ENCODE assay signal across 17 mouse cellular contexts in the genomic region with DNA sequence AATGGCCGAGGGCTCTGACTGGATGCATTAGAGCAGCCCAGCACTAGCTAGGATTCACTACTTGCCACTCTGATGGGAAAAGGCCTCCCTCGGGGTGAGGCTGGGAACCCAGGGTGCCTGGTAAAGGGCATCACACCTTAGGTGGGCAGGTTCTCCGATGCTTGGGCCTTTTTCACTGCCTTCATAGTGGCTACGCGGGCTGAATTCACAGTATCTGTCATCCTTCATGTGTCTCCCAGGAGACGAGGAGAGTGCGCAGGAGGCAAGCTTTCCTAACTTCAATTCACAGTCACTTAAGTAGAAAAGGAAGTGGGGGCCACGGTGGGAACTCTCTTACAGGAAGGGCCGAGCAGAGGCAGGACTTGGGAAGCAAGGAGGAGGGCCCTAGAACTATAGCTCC. TPM values are rescaled to one million over a fixed set of nuclear protein-coding genes. Genes with fewer than 3 reads are reported as not detected.
DNase-seq lines count a peak whose midpoint lies in the region; ATAC-seq lines count a peak whose summit lies in the region.
"Had no signal": no experiment of that assay in that cellular context is flagged by ENCODE, and none has a peak within 500 bp of the region (broad histone marks: within the 10 kb centered on the region; RNA-seq: fewer than 3 reads in every experiment).

No protein-coding gene starts in this region.

- H3K27me3 ChIP-seq in kidney, embryonic 14.5 days (ENCODE audit: control insufficient read depth, insufficient read depth, low read length) = no peaks in the 10 kb centered on the region
- no peaks in the 10 kb centered on the region for H3K27me3 ChIP-seq in limb, embryonic 10.5 days (ENCODE audit: low read depth, poor library complexity, severe bottlenecking)
- H3K27me3 ChIP-seq: neural tube, embryonic 12.5 days had no signal

- DNase-seq in heart, adult 11 months = peak; percentile 94
- DNase-seq in heart, postnatal 14 days = no peak
- no peak for DNase-seq in kidney, postnatal 36 days
- peak; percentile 38 for DNase-seq in testis, postnatal 10 days (ENCODE audit: low spot score)
- no peak for DNase-seq in testis, postnatal 14 days (ENCODE audit: low spot score)
- DNase-seq in limb, embryonic 10.5 days (ENCODE audit: low spot score) = no peak
- no peak for DNase-seq in kidney, adult 18-20 months
- DNase-seq: cerebellum, postnatal 14 days; embryo, embryonic 11 days; kidney, adult 9 months; lung, postnatal 36 days; right cerebral cortex, postnatal 25 days had no signal

- 62% methylated on average over 9 of the region's 9 CpGs for WGBS in kidney, embryonic 14.5 days
- WGBS in limb, embryonic 10.5 days = 74% methylated on average over 9 of the region's 9 CpGs

- no peak overlapping the region for H3K4me3 ChIP-seq in kidney, embryonic 14.5 days (ENCODE audit: low read length)
- no peak overlapping the region for H3K4me3 ChIP-seq in limb, embryonic 10.5 days
- H3K4me3 ChIP-seq: neural tube, embryonic 12.5 days had no signal

- no peak for ATAC-seq in kidney, embryonic 14.5 days (ENCODE audit: low FRiP score, low TSS enrichment)
- ATAC-seq: forebrain, embryonic 16.5 days had no signal

- H3K9me3 ChIP-seq in kidney, embryonic 14.5 days (ENCODE audit: control insufficient read depth, low read length) = no peaks in the 10 kb centered on the region
- H3K9me3 ChIP-seq in limb, embryonic 10.5 days (replicated peaks) = no peaks in the 10 kb centered on the region
- H3K9me3 ChIP-seq: neural tube, embryonic 12.5 days had no signal

- no peak overlapping the region for H3K4me2 ChIP-seq in kidney, embryonic 14.5 days (replicated peaks; ENCODE audit: low read depth, low read length)
- H3K4me2 ChIP-seq: liver, embryonic 11.5 days; neural tube, embryonic 12.5 days had no signal

- peaks cover 14% of the 10 kb centered on the region; the same call in 1 of the 2 replicates for H3K36me3 ChIP-seq in kidney, embryonic 14.5 days (ENCODE audit: control insufficient read depth, insufficient read depth, low read length)
- peaks cover 2% of the 10 kb centered on the region; the same call in 1 of the 2 replicates for H3K36me3 ChIP-seq in limb, embryonic 10.5 days

- H3K27ac ChIP-seq in kidney, embryonic 14.5 days (ENCODE audit: low read depth, low read length) = peak overlapping the region; percentile 9; the same call in 1 of the 2 replicates
- peak overlapping the region; percentile 12; the same call in 1 of the 2 replicates for H3K27ac ChIP-seq in limb, embryonic 10.5 days
- H3K27ac ChIP-seq: hindbrain, postnatal 0 days; neural tube, embryonic 12.5 days had no signal

- H3K9ac ChIP-seq in kidney, embryonic 14.5 days (ENCODE audit: low read depth, low read length) = no peak overlapping the region
- H3K9ac ChIP-seq: neural tube, embryonic 12.5 days had no signal

- intact Hi-C loops in heart, postnatal 14 days (cut with DNase I) = loop anchor here (2.0 kb wide), 2 partner anchors 29 to 47 kb away; partner anchors contain the start of gene Lgals9

- H3K4me1 ChIP-seq in kidney, embryonic 14.5 days (ENCODE audit: control insufficient read depth, insufficient read depth, low read length) = 0 out of 2 replicates have a peak, but pooled peaks cover 6% of the 10 kb centered on the region
- H3K4me1 ChIP-seq in limb, embryonic 10.5 days = peaks cover 34% of the 10 kb centered on the region

RNA-seq across cellular contexts. Expression of gene Lgals9, which starts 29.1 kb away (rescaled TPM):
- total RNA-seq in heart, postnatal 14 days (2021) = 10 to 100 TPM; 35.5 to 36.1 TPM
- polyA plus RNA-seq in kidney, embryonic 14.5 days (2014; fragmentation: Nextera tagmentation; extraction: Ambion mirVana) = 24.6 and 26.4 TPM in 2 replicates
- polyA plus RNA-seq in limb, embryonic 10.5 days (2016; fragmentation: Nextera tagmentation; extraction: Ambion mirVana) = 1.0 and 1.8 TPM in 2 replicates

Comparison
In these comparisons a context has a peak if more than half of its experiments do, and no peak if none do; other contexts are left out.
1. DNase-seq: peak in heart, adult 11 months (single experiment) and testis, postnatal 10 days (single experiment); none in heart, postnatal 14 days (0 of 2), kidney, postnatal 36 days (0 of 2), testis, postnatal 14 days (single experiment), limb, embryonic 10.5 days (single experiment) and kidney, adult 18-20 months (single experiment).